Mouse (Mus musculus): ENCODE measurements around the gene Gchfr. TPM values are rescaled to one million over a fixed set of nuclear protein-coding genes. Genes with fewer than 3 reads are reported as not detected.

Gchfr gene
- total RNA-seq, 2 experiments from 2014 or later, result 4.3 to 6.5 TPM

DNA sequence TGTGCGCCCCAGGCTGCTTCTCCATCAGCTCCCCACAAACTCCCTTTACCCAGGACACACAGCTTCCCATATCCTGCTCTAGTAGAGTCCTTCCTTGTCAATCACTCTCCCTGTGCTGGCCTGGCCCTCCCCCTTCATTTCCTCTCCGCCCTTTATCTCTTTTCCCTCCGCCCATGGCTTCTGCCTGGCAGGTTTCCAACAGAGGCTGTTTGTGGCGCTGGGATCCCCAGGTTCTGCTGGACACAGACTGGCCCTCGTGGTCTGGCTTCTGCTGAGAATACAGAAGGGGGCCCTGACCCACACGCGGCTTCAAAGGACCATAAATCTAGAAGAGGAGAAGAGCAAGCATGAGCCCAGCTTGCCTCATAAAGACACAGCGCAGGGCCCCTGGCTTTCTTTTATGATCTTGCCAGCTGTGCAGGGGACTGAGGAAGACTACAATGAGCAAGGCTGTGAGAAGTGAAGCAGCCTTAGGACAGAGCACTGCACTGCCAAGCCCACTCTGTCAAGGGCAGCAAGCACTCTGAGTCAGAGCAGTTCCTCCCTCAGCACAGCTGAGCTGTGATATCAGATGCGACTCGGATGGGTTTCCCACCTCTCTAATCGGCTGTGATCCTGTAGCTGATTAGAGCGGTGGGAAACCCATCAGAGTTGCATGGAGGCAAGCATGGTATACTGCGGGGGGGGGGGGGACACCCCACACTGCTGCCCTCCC is 5.4 kb downstream of the Gchfr start:
- intact Hi-C loops (cut with DNase I), result no loop called here
- DNase-seq, result peak; percentile 67 to 70

DNA sequence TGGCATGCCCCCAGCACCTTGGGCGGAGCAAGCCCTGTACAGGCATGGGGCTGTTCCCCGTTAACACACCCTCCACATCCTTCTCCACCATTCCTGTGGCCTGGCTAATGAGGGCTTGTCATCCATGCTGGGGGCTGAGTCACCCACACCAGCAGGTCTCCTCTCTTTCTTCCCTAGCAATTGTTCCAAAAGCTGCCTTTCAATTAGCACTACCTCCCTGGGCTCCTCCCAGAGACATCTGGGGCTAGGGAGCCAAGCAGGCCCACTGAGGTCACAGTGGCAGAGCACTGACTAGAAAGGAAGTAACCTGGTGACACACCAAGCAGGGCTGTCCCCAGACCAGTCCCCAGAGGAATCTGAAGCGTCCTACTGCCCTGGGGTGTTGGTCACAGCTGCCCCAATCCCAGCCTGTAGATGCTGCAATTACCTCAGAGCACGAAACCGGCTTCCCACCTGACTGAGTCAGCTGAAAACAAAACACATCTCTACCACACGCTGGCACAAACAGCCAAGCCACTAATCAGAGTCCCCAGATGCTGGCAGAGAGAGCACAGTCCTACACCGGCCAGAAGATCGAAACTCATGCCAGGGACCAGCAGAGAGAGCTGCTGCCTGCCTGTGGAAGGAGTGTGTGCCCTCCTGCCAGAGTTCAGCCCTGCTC is 6.5 kb downstream of the Gchfr start, which contains the start of gene Gm14137:
Gene Gm14137, plus strand, starts transcription at position 519 of the 661 bp plus-strand sequence.
- DNase-seq, result no peak
- intact Hi-C loops (cut with DNase I), result no loop called here

GRCm38 (mm10) chr2:119174866-119175265 is 7.3 kb downstream of the Gchfr start:
- DNase-seq, result no peak
- intact Hi-C loops (cut with DNase I), result no loop called here

DNA sequence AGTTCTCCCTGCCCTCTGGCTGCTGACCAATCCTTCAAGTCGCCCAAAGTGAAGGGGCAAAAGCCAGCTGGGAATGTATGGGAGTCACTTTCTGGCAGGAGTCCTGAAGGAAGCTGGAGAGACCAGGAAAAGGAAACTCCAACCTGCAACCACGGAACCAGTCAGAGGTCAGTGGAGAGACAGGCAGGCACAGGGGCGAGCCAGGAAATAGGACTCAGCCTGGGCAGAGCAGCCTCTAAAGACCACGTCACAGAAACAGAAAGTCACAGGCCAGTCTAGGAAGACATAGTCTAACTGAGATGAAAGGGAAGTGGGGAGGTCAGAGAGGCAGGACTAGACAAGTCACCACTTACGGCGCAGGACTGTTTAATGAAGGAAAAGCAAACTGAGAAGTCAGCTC is 8.0 kb downstream of the Gchfr start:
- no peak for DNase-seq
- intact Hi-C loops (cut with DNase I), result no loop called here

GRCm38 (mm10) chr2:119176761-119177160 is 9.2 kb downstream of the Gchfr start:
- intact Hi-C loops (cut with DNase I), result no loop called here
- DNase-seq, result no peak

GRCm38 (mm10) chr2:119177384-119177939 is 9.9 kb downstream of the Gchfr start:
- no peak for DNase-seq
- intact Hi-C loops (cut with DNase I), result no loop called here

DNA sequence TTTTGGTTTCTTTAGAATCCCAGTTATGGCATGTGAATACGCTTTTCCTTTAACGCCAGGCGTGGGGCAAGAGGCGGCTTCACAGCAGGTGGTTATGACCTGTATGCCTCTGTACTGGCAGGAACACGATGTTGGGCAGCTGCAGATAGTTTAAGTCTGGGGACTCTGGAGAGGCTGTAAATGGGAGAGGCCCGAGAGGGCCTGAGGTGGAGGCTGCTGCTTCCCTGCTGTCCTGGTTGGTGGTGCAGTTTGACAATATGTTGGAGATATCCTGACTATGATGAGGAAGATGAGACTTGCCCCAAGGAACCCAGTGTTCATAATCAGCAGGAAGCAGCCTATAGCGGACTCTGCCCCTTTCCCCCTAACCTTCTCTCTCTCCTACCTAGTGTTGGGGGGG is 15.3 kb downstream of the Gchfr start:
- intact Hi-C loops (cut with DNase I), result loop anchor here (10.0 kb wide), 1 partner anchor 278 kb away; the partner anchor contains the start of gene Bahd1
- DNase-seq, result no peak

- intact Hi-C loops (cut with DNase I), result loop anchor here (1.0 to 10.0 kb wide), 6 partner anchors 32 to 284 kb away; partner anchors contain the start of genes Bahd1, Rad51 and Rmdn3
- peak; percentile 89 to 92 for DNase-seq
These were observed 21.6 kb downstream of the Gchfr start for GRCm38 (mm10) chr2:119189029-119189710.

DNA sequence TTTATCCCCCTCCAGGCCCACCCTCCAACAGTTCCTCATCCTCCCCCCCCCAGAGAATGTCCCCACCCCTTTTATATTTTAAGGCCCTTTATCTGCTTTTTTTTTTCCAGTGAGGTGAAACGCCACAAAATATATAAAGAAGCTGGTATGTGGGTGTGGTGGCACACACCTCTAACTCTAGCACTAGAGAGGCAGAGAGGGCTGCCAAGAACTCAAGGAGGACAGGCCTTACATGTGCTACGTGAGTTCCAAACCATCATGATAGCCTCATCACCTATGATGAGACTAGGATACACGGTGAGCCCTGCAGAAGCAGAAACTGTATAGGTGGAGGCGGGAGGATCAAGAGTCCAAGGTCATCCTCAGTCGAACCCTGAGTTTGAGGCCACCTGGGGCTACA is 23.4 kb downstream of the Gchfr start:
- intact Hi-C loops (cut with DNase I), result no loop called here
- DNase-seq, result no peak

- intact Hi-C loops (cut with DNase I), result no loop called here
- no peak for DNase-seq
These were observed 26.6 kb downstream of the Gchfr start for GRCm38 (mm10) chr2:119194140-119194539.

GRCm38 (mm10) chr2:119196316-119197108 is 28.9 kb downstream of the Gchfr start:
- DNase-seq, result no peak
- intact Hi-C loops (cut with DNase I), result no loop called here

DNA sequence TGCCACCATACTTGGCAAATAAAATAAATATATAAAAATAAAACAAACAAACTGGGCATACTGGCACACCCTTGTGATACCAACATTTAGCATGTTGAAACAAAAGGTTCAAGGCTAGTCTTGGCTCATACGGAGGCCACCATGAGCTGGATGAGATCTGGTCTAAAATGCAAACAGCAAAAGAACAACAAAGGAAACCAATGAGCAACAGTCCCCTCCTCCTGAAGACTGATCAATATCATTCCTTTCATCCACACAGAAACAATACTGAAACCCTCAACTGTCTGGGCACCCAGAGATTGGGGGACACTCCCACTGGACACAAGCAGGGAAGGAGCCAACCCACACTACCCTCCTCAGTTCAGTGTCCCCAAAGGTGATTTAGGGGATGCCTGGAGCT is 29.9 kb downstream of the Gchfr start:
- intact Hi-C loops (cut with DNase I), result no loop called here
- DNase-seq, result no peak

DNA sequence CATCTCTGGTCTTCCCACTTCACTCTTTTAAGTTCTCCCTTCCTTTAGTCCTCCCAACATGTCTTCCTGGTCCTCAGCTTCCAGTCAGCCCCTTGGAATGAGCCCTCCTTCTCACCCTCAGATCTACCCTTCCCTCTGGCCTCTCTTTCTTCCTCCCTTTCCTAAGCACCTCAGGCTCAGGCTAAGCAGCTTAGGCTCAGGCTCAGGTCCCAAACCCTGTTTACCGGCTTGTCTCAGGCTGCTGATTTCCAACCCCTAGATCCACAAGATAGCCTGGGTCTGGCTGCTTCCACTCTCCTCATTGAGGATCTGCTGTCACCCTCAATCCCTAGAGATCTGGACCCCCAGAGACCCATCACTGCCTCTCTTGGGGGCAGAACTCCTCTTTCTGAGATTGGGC is 30.5 kb downstream of the Gchfr start:
- DNase-seq, result no peak
- intact Hi-C loops (cut with DNase I), result no loop called here

GRCm38 (mm10) chr2:119198934-119199333 is 31.4 kb downstream of the Gchfr start:
- DNase-seq, result no peak
- intact Hi-C loops (cut with DNase I), result no loop called here

DNA sequence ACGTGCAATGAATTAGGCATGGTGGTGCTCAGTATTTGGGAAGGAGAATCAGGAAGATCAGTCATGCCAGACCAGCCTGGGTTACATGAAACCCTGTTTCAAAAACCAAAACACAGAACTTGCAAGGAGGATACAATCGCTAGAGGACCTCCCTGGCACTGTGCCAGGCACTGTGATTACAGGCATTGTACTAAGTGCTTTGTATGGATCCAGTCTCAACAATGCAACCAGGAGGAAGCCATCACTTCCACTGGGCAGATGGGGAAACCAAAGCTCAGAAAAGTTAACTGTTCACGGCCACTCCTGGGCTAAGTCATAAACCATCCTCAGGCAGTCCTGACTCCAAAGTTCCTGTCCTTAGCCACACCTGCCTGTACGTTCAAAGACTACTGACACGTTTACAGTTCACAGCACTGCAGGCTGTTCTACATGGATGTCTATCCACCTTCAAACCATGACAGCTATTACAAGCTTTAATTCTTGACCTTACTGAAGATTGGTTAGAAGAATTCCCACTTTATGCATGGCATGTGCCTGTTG is 35.4 kb downstream of the Gchfr start:
- intact Hi-C loops (cut with DNase I), result no loop called here
- DNase-seq, result peak; percentile 29 to 47

- DNase-seq, result no peak
- intact Hi-C loops (cut with DNase I), result no loop called here
These were observed 36.4 kb downstream of the Gchfr start for GRCm38 (mm10) chr2:119203871-119204460.

DNA sequence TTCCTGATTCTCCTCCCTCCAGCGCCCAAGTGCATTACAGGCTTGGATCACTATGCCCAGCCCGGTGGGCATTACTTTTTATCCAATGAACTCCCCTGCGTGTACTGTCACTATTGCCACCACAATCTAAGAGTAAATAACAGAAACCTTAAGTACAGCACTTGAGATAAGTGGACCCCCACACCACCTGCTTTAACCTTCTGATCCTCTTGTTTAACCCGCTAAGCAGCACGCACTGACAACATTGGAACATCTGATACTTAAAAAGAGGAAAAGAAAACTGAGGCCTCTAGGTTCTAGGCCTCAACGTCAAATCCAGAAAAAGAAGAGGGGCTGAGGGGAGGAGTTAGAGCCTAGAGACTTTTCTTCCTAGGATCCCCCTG is 40.4 kb downstream of the Gchfr start:
- no peak for DNase-seq
- intact Hi-C loops (cut with DNase I), result no loop called here

- intact Hi-C loops (cut with DNase I), result no loop called here
- DNase-seq, result peak; percentile 90 to 94
These were observed 41.0 kb downstream of the Gchfr start, which contains the start of the genes Zfyve19 and Dnajc17 for GRCm38 (mm10) chr2:119208344-119209175. Gene Zfyve19, plus strand, starts transcription at chr2:119208617. Gene Dnajc17, minus strand, starts transcription at chr2:119208795.

DNA sequence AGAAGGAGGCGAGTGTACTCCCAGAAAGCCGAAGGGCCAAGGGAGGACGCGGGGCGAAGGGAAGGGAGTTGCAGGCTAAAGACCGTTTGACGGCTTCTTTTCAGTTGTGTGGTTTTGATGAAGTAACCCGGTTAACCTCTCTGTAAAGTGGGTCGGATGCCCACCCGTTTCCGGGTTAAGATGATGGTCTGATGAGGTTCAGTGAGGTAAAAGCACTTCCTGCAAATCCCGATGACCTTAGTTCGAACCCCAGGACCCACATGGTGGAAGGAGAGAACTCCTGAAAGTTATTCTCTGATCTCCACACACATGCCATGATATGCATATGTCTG is 41.6 kb downstream of the Gchfr start:
- intact Hi-C loops (cut with DNase I), result no loop called here
- no peak for DNase-seq
